Comparison of ENCODE assay signal across 45 mouse cellular contexts in the genomic region with DNA sequence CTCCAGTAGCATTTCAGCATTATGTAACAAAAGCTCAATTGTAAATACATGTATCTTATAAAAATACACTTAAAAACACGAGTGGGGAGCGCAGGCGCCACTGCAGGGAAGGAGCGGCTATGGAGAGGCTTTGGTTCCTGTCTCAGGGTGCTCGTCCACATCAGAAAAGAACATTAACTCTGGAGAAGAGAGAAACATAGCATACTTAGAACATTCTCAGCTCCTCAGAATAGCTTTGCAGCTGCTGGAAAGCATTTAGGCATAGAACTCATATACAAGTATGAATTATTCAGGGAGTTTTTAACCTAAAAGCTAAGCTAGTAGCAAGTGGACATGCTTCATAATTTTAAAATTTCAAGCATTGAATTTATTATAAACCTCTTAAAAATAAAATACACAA. TPM values are rescaled to one million over a fixed set of nuclear protein-coding genes. Genes with fewer than 3 reads are reported as not detected.
"Had no signal": no experiment of that assay in that cellular context is flagged by ENCODE, and none has a peak within 500 bp of the region (broad histone marks: within the 10 kb centered on the region; RNA-seq: fewer than 3 reads in every experiment).

No protein-coding gene starts in this region.

- H3K4me3 ChIP-seq: limb, embryonic 10.5 days; limb, embryonic 12.5 days; limb, embryonic 13.5 days; limb, embryonic 15.5 days; liver, embryonic 12.5 days; liver, embryonic 13.5 days; liver, embryonic 15.5 days; lung, embryonic 15.5 days; megakaryocyte, embryonic 14.5 days; midbrain, embryonic 10.5 days; midbrain, embryonic 12.5 days; midbrain, embryonic 13.5 days; midbrain, embryonic 15.5 days; myocyte; neural tube, embryonic 12.5 days had no signal

- H3K9me3 ChIP-seq: limb, embryonic 10.5 days; limb, embryonic 12.5 days; limb, embryonic 13.5 days; limb, embryonic 15.5 days; liver, embryonic 12.5 days; liver, embryonic 13.5 days; liver, embryonic 15.5 days; lung, embryonic 15.5 days; megakaryocyte, embryonic 14.5 days; midbrain, embryonic 10.5 days; midbrain, embryonic 12.5 days; midbrain, embryonic 13.5 days; midbrain, embryonic 15.5 days; neural tube, embryonic 12.5 days had no signal

- ATAC-seq: liver, embryonic 12.5 days; liver, postnatal 0 days; lung, postnatal 0 days; midbrain, embryonic 13.5 days; midbrain, embryonic 15.5 days; midbrain, embryonic 16.5 days had no signal

- H3K27me3 ChIP-seq: limb, embryonic 12.5 days; limb, embryonic 13.5 days; limb, embryonic 15.5 days; liver, embryonic 12.5 days; liver, embryonic 13.5 days; liver, embryonic 15.5 days; lung, embryonic 15.5 days; megakaryocyte, embryonic 14.5 days; midbrain, embryonic 12.5 days; midbrain, embryonic 13.5 days; midbrain, embryonic 15.5 days; neural tube, embryonic 12.5 days had no signal

- H3K4me1 ChIP-seq: limb, embryonic 10.5 days; limb, embryonic 12.5 days; limb, embryonic 13.5 days; limb, embryonic 15.5 days; liver, embryonic 12.5 days; liver, embryonic 13.5 days; liver, embryonic 15.5 days; lung, embryonic 15.5 days; megakaryocyte, embryonic 14.5 days; midbrain, embryonic 10.5 days; midbrain, embryonic 12.5 days; midbrain, embryonic 13.5 days; midbrain, embryonic 15.5 days; neural tube, embryonic 12.5 days had no signal

- H3K36me3 ChIP-seq: liver, embryonic 13.5 days; liver, embryonic 15.5 days had no signal

- H3K27ac ChIP-seq: limb, embryonic 10.5 days; limb, embryonic 12.5 days; limb, embryonic 13.5 days; limb, embryonic 15.5 days; liver, embryonic 12.5 days; liver, embryonic 13.5 days; liver, embryonic 14.5 days; liver, embryonic 15.5 days; lung, embryonic 15.5 days; macrophage; midbrain, embryonic 10.5 days; midbrain, embryonic 12.5 days; midbrain, embryonic 13.5 days; midbrain, embryonic 15.5 days; neural tube, embryonic 12.5 days had no signal

- DNase-seq: left cerebral cortex, postnatal 4 days; liver; liver, embryonic 13.5 days; liver, postnatal 0 days; lung, adult 18-20 months; lung, adult 2 months; lung, embryonic 14.5 days; lung, postnatal 10 days; lung, postnatal 14 days; lung, postnatal 36 days; lung, postnatal 4 days; midbrain, embryonic 14.5 days had no signal

RNA-seq across cellular contexts. Expression of gene C2cd6, which starts 6.3 kb away (rescaled TPM):
- total RNA-seq: left cerebral cortex, postnatal 14 days; left cerebral cortex, postnatal 25 days; left cerebral cortex, postnatal 36 days; left cerebral cortex, postnatal 4 days; megakaryocyte progenitor cell, adult 5-6 weeks; megakaryocyte, adult 5-6 weeks; megakaryocyte-erythroid progenitor cell, adult 5-6 weeks; midbrain, postnatal 0 days had no signal
- polyA plus RNA-seq: limb, embryonic 10.5 days; limb, embryonic 11.5 days; limb, embryonic 12.5 days; limb, embryonic 13.5 days; limb, embryonic 14.5 days; limb, embryonic 15.5 days; liver, adult 2 months; liver, embryonic 11.5 days; liver, embryonic 12.5 days; liver, embryonic 13.5 days; liver, embryonic 15.5 days; liver, embryonic 16.5 days; liver, postnatal 0 days; lung, adult 2 months; lung, embryonic 14.5 days; lung, embryonic 15.5 days; lung, embryonic 16.5 days; lung, postnatal 0 days; macrophage; midbrain, embryonic 10.5 days; midbrain, embryonic 11.5 days; midbrain, embryonic 12.5 days; midbrain, embryonic 13.5 days; midbrain, embryonic 15.5 days; midbrain, embryonic 16.5 days; myocyte; neural tube, embryonic 11.5 days had no signal
